Mouse (Mus musculus) adrenal gland, adult (tissue): Measurements from ENCODE around the gene Tmem167.
"Not testable (repeated sequence)": the region's sequence is repeated elsewhere in the genome, so short reads cannot be mapped to it uniquely, and the experiment has no call there.

Experiments used
- DNase-seq, 2 experiments: peaks; one replicate each; pipeline ENCODE4 v3.0.0; 2022 to 2023; ENCODE audit warnings: low spot score in 1 of 2; ENCODE audit not compliant: inconsistent age in 2 of 2

The Tmem167 gene

DNA sequence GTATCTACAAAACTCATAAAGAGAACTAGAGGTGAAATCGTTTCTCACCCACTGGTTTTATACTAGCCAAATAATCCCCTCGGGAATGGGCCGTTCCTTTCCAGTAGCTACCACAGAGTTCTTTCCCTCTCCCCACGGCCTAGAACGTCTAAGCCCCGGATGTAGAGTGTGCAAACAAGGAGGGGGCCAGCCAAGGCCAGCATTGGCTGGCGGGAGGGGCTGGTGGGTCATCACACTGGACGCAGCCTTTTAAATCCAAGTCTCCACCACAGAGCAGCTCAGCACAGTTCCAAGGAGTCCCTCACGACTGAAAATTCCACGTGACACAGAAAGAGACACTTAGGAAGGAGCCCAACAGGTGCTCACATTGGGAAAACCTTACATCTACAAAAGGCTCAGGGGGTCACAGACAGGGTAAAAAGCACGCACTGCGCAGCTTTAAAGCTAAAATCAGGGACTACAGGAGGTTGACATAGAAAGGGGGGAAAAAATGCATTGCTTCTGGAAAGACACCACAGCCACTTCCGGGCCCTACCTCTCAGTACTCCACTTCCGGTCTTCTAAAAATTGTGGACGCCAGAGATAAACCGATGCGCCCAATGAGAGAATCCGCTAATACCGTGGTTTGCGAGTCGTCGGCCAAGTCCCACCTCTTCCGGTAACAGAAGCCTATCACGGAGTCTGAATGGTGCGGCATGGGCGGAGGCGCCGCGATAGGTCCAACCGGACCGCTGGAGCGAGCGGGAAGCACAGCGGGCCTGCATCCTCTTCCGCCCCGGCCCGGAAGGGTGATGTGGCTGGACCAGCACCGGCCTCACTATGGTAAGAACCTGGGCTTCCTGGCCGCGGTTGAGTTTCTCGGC is at the start of gene Tmem167, which contains the start of gene Xrcc4:
Gene Tmem167, plus strand, starts transcription at position 162 of the 863 bp plus-strand sequence.
Gene Xrcc4, minus strand, starts transcription at position 647 of the 863 bp plus-strand sequence.
- DNase-seq: peak; percentile 98 to 99

DNA sequence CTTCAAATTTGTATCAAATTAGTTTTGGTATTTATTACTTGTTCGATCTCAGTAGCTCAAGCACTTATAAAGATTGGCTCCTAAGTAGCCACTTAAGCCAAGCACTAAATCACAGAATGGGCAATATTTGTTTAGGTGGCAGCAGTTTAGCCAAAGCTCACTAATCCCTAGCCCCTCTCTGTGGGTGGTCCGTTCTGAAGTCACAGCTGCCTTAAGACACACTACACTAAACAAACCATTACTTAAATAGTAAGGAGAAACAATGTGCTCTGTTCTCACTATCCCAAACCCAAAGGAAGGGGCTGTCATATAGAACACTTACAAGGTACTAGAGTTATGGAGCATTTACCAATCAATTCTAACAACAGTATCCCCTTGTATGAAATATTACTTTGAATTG is 49.3 kb upstream of the Tmem167 start:
- DNase-seq: no peak

- DNase-seq: peak in 1 of 2 experiments; percentile 24
These were observed 37.2 kb upstream of the Tmem167 start for GRCm38 (mm10) chr13:90051735-90052134.

DNA sequence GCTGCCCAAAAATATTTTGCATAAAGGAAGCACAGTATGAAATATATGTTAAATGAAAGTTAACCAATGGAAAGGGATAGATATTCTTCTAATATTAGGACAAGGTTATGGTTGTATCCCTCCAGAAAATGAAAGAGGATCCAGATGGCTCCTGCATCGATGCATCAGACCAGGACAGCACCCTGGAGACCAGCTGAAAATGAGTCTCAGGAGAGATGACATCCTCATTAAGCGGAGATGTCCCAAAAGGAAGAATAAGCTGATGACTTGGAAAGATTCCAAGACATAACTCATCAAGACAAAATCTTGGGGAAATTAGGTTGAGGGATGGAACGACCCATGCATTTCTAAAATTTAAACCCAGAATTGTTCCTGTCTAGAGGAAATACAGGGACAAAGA is 36.5 kb upstream of the Tmem167 start:
- DNase-seq: no peak

DNA sequence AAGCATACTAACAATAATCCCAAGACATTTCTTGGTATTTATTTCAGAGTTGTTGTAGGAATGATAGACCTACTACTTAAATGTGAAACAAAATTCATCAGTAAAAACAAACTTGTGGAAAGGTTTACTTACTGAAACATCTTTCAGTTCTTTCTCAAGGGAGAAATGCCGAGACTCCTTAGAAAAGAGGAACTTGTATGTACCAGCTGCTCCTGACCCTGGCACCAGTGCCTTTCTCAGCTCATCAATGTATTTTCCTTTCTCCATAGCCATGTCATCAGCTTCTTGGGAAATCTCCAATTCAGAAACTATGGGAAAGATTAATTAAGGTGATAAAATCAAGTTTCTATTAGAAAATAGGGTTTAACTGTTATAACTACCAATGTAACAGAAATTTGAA is 27.0 kb upstream of the Tmem167 start:
- DNase-seq: no peak

DNA sequence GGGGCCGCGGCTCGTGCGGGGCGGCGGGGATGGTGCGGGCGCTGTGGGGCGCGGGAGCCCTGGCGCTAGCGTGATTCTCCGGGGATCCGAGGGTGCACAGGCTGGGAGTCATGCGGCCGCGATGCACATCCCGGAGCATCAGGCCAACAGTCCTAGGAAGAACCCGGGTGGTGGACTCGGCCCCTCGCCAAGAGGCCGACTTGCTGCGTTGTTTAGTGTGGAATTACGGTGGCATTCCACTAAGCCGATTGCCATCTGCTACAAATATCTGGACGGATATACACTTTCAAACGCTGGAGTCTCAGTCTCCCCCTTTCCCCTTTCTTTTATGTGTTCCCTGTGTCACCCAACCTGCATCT is 881 bp downstream of the Tmem167 start:
- no peak for DNase-seq

GRCm38 (mm10) chr13:90101514-90101913 is 12.6 kb downstream of the Tmem167 start:
- no peak for DNase-seq

DNA sequence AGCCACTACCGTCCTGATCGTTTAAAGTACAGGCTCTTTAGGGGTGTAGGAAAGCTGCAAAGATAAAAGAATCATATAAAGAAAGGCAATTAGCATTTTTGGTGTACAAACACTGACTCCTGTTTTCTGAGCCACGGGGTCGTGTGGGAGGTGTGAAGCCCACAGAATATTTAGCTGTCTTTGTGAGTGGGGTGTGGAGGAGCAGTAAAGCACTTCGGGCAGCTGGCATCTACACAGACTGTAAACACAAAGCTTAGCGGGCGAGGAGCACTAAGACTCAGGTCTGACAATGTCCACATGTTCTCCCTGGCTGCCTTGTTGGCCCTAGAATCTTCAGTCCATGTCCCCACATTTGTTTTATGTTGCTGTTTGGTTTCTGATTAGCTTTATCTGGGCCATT is 17.2 kb downstream of the Tmem167 start:
- DNase-seq: no peak

- not testable (repeated sequence) for DNase-seq
These were observed 19.8 kb downstream of the Tmem167 start for GRCm38 (mm10) chr13:90108746-90109145.

DNA sequence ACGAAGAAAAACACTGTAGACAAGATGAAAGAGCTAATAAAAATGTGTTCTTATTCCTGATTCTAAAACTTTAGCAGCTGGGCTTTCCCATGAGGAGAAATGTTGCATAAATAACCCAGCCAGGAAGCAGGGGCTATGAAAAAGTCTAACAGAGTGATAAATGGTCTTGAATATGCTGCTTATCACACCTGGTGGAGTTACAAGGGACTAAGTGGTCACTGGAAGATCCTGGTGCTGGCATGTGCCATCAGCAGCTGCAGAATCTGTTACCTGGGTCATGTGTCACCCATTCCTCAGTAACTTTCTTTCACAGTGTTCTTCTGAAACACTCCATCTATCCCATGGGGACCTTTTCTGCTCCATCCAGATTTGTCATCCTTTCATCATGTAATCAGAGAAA is 22.8 kb downstream of the Tmem167 start:
- no peak for DNase-seq

DNA sequence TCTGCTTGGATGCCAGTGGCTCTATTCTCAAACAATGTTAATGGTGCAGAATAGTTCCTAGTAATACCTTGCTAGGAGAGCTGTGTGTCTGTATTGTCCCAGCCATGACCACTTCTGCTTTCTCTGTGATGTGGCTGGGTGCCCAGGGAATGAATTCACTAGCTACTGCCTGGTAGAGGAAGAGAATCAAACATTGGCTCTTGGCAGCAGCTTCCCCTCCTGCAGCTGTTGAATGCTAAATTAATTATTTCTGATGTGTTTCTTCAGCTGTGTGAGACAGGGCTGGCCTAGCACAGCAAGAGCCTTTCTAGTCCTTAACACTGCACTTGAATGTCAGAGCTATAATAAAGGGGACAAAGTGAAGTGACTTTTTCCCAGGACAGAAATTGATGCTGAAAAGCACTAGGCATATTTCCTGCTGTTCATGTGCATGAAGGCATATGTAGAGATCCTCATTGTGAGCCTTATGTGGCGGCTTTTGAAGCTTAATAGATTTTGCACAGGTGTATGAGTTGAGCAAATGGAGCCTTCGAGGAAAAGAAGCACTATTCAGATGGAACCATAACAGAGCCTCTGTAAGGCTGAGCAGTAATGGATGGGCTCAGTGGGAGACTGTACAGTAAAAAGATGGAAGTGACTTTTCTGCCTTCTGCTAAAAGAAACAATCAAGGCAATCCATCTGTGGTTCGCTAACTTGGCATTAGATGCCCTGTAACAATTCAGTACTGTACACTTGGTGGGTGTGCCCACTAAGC is 47.4 kb downstream of the Tmem167 start:
- DNase-seq: no peak

- DNase-seq: no peak
These were observed 52.8 kb downstream of the Tmem167 start for GRCm38 (mm10) chr13:90141681-90142080.

GRCm38 (mm10) chr13:90143245-90143644 is 54.3 kb downstream of the Tmem167 start:
- no peak for DNase-seq

DNA sequence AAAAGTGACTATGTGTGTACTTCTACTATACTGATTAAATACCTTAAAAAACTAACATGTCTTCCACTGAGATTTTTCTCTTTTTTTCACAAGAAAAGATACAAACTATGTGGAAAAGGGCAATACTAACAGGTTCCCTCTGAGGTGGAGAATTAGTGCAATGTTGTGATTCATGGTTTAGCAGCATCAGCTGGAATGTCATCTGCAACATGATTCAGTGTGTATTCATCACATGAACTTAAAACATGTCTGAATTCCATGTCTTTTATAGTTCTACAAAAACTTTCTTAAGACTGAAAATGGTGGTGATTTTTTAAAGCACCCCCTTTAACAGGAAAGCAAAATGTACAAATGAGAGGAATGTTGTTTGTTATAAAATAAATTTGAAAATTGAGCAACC is 63.0 kb downstream of the Tmem167 start:
- no peak for DNase-seq

DNA sequence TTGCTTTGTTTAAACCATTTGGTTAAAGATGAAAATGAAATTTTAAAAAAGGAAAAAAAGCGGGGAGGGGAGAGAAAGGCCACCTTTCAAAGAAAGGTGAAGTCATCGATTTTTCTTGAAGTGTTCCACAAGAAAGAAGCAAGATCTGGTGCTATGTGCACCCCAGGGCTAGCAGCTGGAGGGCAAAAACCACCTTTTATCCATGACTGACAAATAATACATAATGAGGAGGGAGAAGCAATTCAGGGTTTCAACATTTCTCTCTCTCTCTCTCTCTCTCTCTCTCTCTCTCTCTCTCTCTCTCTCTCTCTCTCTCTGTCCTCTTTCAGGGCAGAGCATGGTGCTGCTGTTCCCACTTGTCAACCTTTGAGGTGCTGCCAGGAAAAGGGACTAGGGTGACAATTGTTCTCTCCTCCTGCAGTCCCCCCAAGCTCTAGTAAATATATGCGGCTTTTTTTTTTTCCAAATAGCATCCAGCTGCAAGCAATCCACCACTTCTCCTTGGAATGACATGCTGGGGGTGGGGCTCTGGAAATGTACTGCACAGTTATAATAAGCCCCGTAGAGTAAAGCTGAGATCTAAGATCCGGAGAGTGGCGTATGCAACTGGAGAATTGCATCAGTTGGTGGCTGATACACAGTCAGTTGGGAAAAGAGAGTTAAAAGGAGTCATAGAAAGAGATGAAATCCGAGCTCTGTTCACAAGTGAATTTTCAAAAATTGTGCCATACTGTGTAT is 63.8 kb downstream of the Tmem167 start:
- DNase-seq: no peak

DNA sequence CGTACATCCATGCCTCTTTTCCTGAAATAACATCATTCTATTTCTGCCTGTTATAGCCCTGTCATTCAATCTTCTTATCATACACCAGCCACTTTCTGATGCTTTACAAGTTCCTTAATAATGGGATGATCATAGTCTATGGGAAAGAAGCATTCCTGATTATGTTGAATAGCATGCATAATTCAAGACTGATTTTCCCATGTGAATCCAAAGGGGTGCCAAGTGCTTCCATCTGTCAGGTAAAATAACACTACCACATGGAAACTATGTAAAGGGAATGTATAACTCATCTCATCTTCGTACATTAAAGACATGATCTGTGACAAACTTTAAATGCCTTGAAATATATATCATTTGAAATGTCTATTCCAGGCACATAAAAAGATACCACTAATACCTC is 75.2 kb downstream of the Tmem167 start:
- DNase-seq: no peak

DNA sequence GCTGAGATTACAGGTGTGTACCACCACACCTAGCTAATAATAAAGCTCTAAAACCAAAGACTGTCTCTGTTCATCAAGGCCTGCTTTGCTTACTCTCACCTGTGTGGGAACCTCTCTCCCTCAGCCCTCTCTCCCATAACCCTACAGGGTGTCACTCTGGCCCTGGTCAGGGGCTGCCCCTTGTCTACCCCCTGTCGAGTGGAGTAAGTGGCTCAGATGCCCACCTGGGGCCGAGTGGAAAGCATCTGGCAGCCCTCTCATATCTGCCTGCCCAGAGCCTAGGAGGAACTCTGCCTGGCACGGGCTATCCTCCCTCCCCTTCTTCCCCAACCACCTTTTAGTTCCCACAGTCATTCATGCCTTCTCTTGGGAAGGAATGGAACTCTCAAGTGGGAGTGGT is 78.1 kb downstream of the Tmem167 start:
- DNase-seq: no peak

DNA sequence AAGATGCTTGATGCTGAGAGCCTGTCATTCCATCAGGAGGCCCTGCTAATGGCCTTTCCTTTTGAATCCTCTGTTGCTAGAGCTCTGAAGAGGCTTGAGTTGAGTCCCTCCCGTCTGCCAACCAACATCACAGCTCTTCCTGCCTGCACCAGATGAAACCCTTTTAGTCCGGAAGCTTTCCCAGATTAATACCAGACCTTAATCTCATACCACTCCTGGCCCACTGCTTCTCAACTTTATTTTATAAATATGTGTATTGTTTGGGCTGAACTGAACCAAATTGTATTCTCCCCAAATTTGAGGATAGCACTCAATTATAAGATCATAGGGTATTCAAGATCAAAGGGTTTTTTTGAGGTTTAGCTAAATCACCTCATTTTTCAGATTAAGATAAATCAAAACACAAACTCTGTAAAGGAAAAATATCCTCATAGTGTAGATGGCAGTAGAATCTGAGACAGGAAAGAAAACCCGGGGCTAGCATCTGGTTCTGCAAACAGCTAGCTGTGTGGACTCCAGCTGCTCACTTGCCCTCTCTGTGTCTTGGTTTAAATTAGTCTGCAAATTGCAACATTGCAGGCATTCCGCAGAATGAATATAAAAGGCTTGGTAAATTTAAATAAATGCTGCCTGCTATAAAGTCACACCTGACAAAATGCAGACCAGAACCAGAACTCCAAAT is 81.3 kb downstream of the Tmem167 start:
- no peak for DNase-seq

DNA sequence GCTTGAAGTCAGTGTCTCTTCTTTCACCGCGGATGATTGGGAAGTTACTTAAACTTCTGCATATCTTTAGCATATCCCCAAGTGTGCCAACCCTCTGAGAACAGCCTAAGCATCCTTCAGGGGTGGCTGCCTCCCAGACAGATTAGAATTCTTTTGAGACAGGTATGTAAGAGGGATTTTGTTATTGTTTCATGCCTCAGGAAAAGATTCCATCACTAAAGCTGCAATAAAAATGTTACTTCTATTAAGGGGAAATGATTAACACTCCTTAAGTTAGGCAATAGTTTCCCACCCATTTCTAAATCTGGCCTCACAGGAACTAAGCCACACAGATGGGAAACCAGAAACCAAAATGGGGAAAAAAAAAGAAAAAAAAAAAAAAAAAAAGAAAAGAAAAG is 81.9 kb downstream of the Tmem167 start:
- no peak for DNase-seq

DNA sequence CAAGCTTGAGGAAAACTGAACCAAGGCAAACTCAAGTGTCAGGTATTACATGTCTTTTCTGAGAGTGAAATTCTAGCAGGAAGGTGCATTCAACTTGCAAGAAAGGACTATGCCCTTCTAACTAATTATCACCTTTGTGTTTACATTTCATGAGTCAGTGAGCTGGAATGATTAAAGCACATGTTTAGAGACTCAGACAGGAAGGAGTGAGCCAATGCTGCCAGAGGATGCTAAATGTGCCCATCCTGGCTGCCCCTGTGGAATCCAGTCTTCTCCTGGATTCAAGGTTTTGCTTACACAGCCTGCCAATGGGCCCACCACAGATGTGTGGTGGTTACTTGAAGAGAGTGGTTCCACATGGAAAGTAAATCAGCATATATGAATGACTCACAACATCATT is 82.5 kb downstream of the Tmem167 start:
- no peak for DNase-seq

GRCm38 (mm10) chr13:90175662-90176061 is 86.7 kb downstream of the Tmem167 start:
- no peak for DNase-seq
